Mouse (Mus musculus): ENCODE measurements at regions not wholly inside any gene's neighbourhood (a gene's known extent, or its start where the extent isn't known, plus 50 kb on each side); places are given as distances from the start of the nearest gene placed in this dataset.

DNA sequence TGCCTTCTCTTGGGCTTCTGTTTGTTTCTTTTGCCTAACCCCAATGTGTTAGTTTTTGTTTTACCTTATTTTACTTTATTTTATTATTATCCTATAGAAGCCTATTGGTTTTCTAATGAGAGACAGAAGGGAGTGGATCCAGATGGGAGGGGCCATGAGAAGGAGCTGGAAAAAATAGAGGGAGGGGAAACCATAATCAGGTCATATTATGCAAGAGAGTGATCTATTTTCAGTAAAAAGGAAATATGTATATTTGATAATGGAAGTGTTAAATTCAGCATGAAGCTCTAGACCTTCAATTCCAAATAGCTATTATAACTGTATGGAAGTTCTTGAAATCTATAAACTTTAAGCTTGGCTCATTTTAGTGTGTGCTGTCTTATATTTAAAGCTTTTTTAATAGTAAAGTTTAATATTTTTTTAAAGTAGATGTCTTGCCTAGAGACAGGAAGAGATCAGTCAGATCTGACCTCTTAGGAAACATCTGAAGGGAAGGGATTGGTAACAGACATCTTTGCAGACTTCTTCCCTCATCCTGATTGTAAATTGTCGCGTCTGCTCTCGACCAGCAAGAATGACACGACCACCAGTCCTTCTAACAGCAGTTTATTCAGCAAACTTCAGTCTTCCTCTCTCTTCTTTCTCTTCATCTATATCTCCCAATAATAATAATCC, 87.8 kb upstream of the Supt20 start:
- Histone ChIP-seq H3K36me3 (ENCODE audit: control insufficient read depth, insufficient read depth, low read length) (no peaks in the 10 kb centered on the region), H3K9ac (ENCODE audit: low read depth, low read length) (no peak overlapping the region), H3K79me2 (replicated peaks; ENCODE audit: control insufficient read depth, insufficient read depth, low read length) (no peaks in the 10 kb centered on the region), H3K4me1 (ENCODE audit: control insufficient read depth, insufficient read depth, low read length) (no peaks in the 10 kb centered on the region; the same call in 1 of the 2 replicates), H3K27me3 (ENCODE audit: control insufficient read depth, insufficient read depth, low read length) (no peaks in the 10 kb centered on the region), H3K4me3 (no peak overlapping the region), H3K27ac (no peak overlapping the region)
- intact Hi-C loops (cut with DNase I), result no loop called here
- WGBS, result 34% methylated on average over 4 of the region's 4 CpGs
- TF ChIP-seq EP300 (IDR thresholded peaks at IDR 0.05; ENCODE audit: insufficient read depth, low read depth, low read length) (no peak), POLR2A (IDR thresholded peaks at IDR 0.05; ENCODE audit: insufficient read depth, low read depth, low read length) (no peak), CTCF (IDR thresholded peaks at IDR 0.05) (no peak)
- DNase-seq, result no peak

DNA sequence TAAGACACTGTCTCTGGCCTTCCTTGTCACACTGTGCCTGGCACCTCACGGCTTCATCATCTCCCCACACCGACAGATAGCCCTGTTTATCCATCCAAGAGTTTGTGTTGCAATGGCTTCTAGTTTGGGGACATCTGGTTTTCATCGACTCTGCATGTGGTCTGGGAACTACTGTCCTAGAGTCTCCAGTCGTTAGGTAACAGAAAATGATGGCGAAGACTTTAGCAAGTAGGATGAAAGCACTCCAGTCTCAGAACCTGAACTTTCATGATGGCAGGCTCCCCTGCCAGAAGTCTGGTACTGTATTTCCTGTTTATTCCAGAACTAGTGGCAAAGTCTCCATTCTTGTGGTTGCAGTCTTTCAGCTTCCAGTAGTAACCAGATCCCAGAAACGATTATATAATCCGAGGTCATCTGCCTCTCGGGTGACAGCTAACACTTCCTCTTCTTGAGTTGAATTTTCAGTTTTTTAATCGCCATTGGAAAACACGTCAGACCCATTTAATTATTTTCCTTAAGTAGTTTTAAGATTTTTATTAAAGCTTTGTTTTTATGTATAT, 81.1 kb upstream of the Supt20 start:
- Histone ChIP-seq H3K27ac (no peak overlapping the region), H3K4me3 (no peak overlapping the region), H3K9ac (ENCODE audit: low read depth, low read length) (no peak overlapping the region), H3K27me3 (ENCODE audit: control insufficient read depth, insufficient read depth, low read length) (no peaks in the 10 kb centered on the region), H3K36me3 (ENCODE audit: control insufficient read depth, insufficient read depth, low read length) (no peaks in the 10 kb centered on the region), H3K79me2 (replicated peaks; ENCODE audit: control insufficient read depth, insufficient read depth, low read length) (no peaks in the 10 kb centered on the region), H3K4me1 (ENCODE audit: control insufficient read depth, insufficient read depth, low read length) (peaks cover 1% of the 10 kb centered on the region; the same call in 1 of the 2 replicates)
- TF ChIP-seq CTCF (IDR thresholded peaks at IDR 0.05) (no peak), POLR2A (IDR thresholded peaks at IDR 0.05; ENCODE audit: insufficient read depth, low read depth, low read length) (no peak), EP300 (IDR thresholded peaks at IDR 0.05; ENCODE audit: insufficient read depth, low read depth, low read length) (no peak)
- intact Hi-C loops (cut with DNase I), result no loop called here
- no peak for DNase-seq
- 55% methylated on average over 10 of the region's 10 CpGs for WGBS

DNA sequence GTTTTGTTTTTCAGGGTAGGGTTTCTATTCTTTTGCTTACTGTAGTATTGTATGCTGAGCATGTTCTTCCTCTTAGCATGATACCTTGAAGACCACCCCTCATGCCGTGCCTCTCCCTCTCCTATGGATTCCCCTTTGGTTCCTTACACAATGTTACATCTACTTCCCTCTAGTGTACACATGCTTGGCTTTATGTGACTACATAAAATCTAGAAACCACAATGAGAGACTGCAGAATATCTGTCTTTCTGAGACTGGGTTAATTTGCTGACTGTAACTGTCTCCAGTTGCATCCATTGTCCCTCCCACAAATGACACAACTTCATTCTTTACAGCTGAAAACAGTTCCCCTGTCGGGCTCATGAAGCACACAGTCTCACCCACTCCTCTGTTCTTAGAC, 78.8 kb upstream of the Supt20 start:
- H3K27ac ChIP-seq, result no peak overlapping the region
- no peak overlapping the region for H3K4me3 ChIP-seq
- H3K79me2 ChIP-seq (replicated peaks; ENCODE audit: control insufficient read depth, insufficient read depth, low read length), result no peaks in the 10 kb centered on the region
- DNase-seq, result no peak
- H3K36me3 ChIP-seq (ENCODE audit: control insufficient read depth, insufficient read depth, low read length), result no peaks in the 10 kb centered on the region
- intact Hi-C loops (cut with DNase I), result no loop called here
- TF ChIP-seq CTCF (IDR thresholded peaks at IDR 0.05) (no peak), EP300 (IDR thresholded peaks at IDR 0.05; ENCODE audit: insufficient read depth, low read depth, low read length) (no peak), POLR2A (IDR thresholded peaks at IDR 0.05; ENCODE audit: insufficient read depth, low read depth, low read length) (no peak)
- peaks cover 1% of the 10 kb centered on the region; the same call in 1 of the 2 replicates for H3K4me1 ChIP-seq (ENCODE audit: control insufficient read depth, insufficient read depth, low read length)
- no peak overlapping the region for H3K9ac ChIP-seq (ENCODE audit: low read depth, low read length)
- H3K27me3 ChIP-seq (ENCODE audit: control insufficient read depth, insufficient read depth, low read length), result no peaks in the 10 kb centered on the region
- 75% methylated on average over 2 of the region's 2 CpGs for WGBS

DNA sequence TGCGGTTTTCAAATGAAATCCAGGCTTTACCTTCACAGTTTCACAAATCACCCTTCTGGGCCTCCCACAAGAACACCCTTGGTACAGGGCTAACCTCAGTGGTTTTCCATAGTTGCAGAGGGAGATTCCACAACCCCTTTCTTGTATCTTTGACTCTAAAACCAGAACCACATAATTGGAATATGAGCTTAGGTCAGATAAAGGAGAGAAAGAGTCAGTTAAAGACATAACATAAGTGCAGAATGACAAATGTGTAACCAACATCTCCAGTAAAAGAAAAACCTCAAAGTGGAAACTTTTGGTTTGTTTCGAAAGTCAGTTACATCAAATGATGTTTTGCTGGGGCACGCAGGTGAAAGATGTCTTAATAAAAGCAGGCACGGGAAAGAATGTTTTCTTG, 75.3 kb upstream of the Supt20 start:
- Histone ChIP-seq H3K79me2 (replicated peaks; ENCODE audit: control insufficient read depth, insufficient read depth, low read length) (no peaks in the 10 kb centered on the region), H3K9ac (ENCODE audit: low read depth, low read length) (no peak overlapping the region), H3K4me1 (ENCODE audit: control insufficient read depth, insufficient read depth, low read length) (no peaks in the 10 kb centered on the region), H3K36me3 (ENCODE audit: control insufficient read depth, insufficient read depth, low read length) (no peaks in the 10 kb centered on the region), H3K4me3 (no peak overlapping the region), H3K27me3 (ENCODE audit: control insufficient read depth, insufficient read depth, low read length) (no peaks in the 10 kb centered on the region), H3K27ac (no peak overlapping the region)
- WGBS, result 95% methylated on average over 4 of the region's 4 CpGs
- no peak for TF ChIP-seq CTCF (IDR thresholded peaks at IDR 0.05)
- no peak for TF ChIP-seq POLR2A (IDR thresholded peaks at IDR 0.05; ENCODE audit: insufficient read depth, low read depth, low read length)
- TF ChIP-seq EP300 (IDR thresholded peaks at IDR 0.05; ENCODE audit: insufficient read depth, low read depth, low read length), result no peak
- DNase-seq, result no peak
- intact Hi-C loops (cut with DNase I), result no loop called here

DNA sequence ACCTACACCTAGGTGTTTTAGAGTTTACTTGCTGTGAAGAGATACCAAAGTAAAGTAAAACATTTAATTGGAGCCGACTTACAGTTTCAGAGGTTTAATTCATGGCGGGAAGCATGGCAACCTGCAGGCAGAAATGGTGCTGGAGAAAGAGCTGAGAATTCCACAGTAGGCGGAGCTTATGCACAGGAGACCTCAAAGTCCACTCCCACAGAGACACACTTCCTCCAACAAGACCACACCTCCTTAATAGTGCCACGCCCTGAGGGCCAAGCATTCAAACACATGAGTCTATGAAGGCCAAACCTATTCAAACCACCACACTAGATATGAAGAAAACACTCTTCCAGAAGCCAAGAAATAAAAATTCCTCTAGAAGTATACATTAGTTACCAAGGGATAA, 74.3 kb upstream of the Supt20 start:
- no peaks in the 10 kb centered on the region for H3K27me3 ChIP-seq (ENCODE audit: control insufficient read depth, insufficient read depth, low read length)
- H3K4me1 ChIP-seq (ENCODE audit: control insufficient read depth, insufficient read depth, low read length), result no peaks in the 10 kb centered on the region
- H3K4me3 ChIP-seq, result no peak overlapping the region
- TF ChIP-seq POLR2A (IDR thresholded peaks at IDR 0.05; ENCODE audit: insufficient read depth, low read depth, low read length) (no peak), CTCF (IDR thresholded peaks at IDR 0.05) (no peak)
- intact Hi-C loops (cut with DNase I), result no loop called here
- no peak for DNase-seq
- no peak overlapping the region for H3K27ac ChIP-seq
- no peaks in the 10 kb centered on the region for H3K36me3 ChIP-seq (ENCODE audit: control insufficient read depth, insufficient read depth, low read length)
- WGBS, result 96% methylated on average over 4 of the region's 4 CpGs
- no peaks in the 10 kb centered on the region for H3K79me2 ChIP-seq (replicated peaks; ENCODE audit: control insufficient read depth, insufficient read depth, low read length)
- no peak overlapping the region for H3K9ac ChIP-seq (ENCODE audit: low read depth, low read length)

DNA sequence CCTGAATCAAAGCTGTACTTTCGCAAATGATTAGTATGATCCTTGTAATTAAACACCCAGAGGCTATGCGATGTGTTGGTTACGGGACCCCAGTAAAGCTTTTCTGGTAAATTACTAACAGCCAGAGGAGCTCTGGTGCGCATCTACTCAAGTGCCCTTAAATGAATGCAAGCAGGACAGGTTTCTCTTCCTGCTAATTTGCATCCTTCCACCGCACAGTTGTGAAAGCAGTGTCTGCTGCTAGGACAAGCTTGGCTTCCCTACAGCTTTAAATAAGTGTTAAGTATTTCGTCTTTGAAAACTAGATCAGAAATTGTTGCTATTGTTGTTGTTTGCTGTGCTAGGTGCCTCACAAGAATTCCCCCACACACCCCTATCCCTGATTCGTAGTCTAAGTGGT, 62.4 kb upstream of the Supt20 start:
- TF ChIP-seq EP300 (IDR thresholded peaks at IDR 0.05; ENCODE audit: insufficient read depth, low read depth, low read length), result no peak
- TF ChIP-seq POLR2A (IDR thresholded peaks at IDR 0.05; ENCODE audit: insufficient read depth, low read depth, low read length), result no peak
- no peak for TF ChIP-seq CTCF (IDR thresholded peaks at IDR 0.05)
- WGBS, result 88% methylated on average over 7 of the region's 7 CpGs

More for the DNA sequence above, 62.4 kb upstream of the Supt20 start:
- no peak for DNase-seq
- H3K79me2 ChIP-seq (replicated peaks; ENCODE audit: control insufficient read depth, insufficient read depth, low read length), result no peaks in the 10 kb centered on the region
- H3K27ac ChIP-seq, result no peak overlapping the region
- no peak overlapping the region for H3K9ac ChIP-seq (ENCODE audit: low read depth, low read length)
- intact Hi-C loops (cut with DNase I), result no loop called here
- H3K27me3 ChIP-seq (ENCODE audit: control insufficient read depth, insufficient read depth, low read length), result no peaks in the 10 kb centered on the region
- no peaks in the 10 kb centered on the region for H3K36me3 ChIP-seq (ENCODE audit: control insufficient read depth, insufficient read depth, low read length)
- H3K4me3 ChIP-seq, result no peak overlapping the region
- H3K4me1 ChIP-seq (ENCODE audit: control insufficient read depth, insufficient read depth, low read length), result no peaks in the 10 kb centered on the region
